7 mouse cellular contexts compared by ENCODE assay signal in the genomic region with DNA sequence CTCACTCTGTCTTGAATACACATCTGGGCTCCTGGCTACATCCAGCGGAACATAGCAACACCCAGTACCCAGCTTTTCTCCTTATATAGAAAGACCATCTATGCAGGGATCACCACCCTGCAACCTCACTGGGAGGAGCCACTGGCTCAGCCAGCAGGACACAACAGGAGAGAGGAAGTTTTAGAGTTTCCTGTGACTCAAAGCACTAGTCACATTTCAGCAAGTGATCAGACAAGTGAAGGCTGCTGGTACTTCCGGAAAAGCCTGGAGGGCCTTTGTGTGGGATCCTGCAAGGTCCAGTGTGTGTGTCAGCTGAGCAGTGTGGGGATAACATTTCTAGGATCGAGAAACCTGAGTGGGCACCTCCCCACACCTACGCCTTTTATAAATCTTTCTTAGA. TPM values are rescaled to one million over a fixed set of nuclear protein-coding genes. Genes with fewer than 3 reads are reported as not detected.
A peak's percentile ranks its signal among the peaks of the same experiment; 100 is the strongest.
DNase-seq lines count a peak whose midpoint lies in the region; ATAC-seq and TF ChIP-seq lines count a peak whose summit lies in the region.

No protein-coding gene starts in this region.

- H3K4me3 ChIP-seq in C2C12 (ENCODE audit: insufficient read depth, poor library complexity, severe bottlenecking), result no peak overlapping the region
- H3K4me3 ChIP-seq in heart, embryonic 13.5 days, result no peak overlapping the region
- H3K4me3 ChIP-seq in limb, embryonic 15.5 days, result no peak overlapping the region
- H3K4me3 ChIP-seq in neural tube, embryonic 15.5 days (replicated peaks), result no peak overlapping the region

- WGBS in heart, embryonic 13.5 days, result 36% methylated on average over 4 of the region's 4 CpGs
- 56% methylated on average over 4 of the region's 4 CpGs for WGBS in limb, embryonic 15.5 days
- WGBS in neural tube, embryonic 15.5 days, result 79% methylated on average over 4 of the region's 4 CpGs

- H3K27me3 ChIP-seq in C2C12 (ENCODE audit: control insufficient read depth, insufficient read depth, insufficient read length), result no peaks in the 10 kb centered on the region
- H3K27me3 ChIP-seq in Patski, result no peaks in the 10 kb centered on the region
- H3K27me3 ChIP-seq in heart, embryonic 13.5 days (replicated peaks), result no peaks in the 10 kb centered on the region
- no peaks in the 10 kb centered on the region for H3K27me3 ChIP-seq in limb, embryonic 15.5 days
- H3K27me3 ChIP-seq in neural tube, embryonic 15.5 days (replicated peaks), result no peaks in the 10 kb centered on the region

- POLR2A ChIA-PET in Patski (lab: Charles Lee), result interaction anchor here (0.8 to 11.0 kb wide), 2 partner anchors 7 to 8 kb away, joined by 3 to 146 read pairs; no protein-coding TSS in a partner anchor

- peaks cover 4% of the 10 kb centered on the region for H3K79me2 ChIP-seq in C2C12 (ENCODE audit: control insufficient read depth, insufficient read depth)

- no peaks in the 10 kb centered on the region for H3K36me3 ChIP-seq in C2C12 (ENCODE audit: control insufficient read depth, insufficient read depth)
- H3K36me3 ChIP-seq in heart, embryonic 13.5 days, result no peaks in the 10 kb centered on the region
- H3K36me3 ChIP-seq in limb, embryonic 15.5 days, result no peaks in the 10 kb centered on the region
- H3K36me3 ChIP-seq in neural tube, embryonic 15.5 days, result no peaks in the 10 kb centered on the region

- no peak for DNase-seq in Patski (ENCODE audit: low read depth, low spot score)
- DNase-seq in cerebellum, postnatal 4 days (ENCODE audit: low spot score in 2 of 2), result no peak
- DNase-seq in layer of hippocampus, adult 18-20 months (ENCODE audit: low spot score in 2 of 2), result no peak

- no peak overlapping the region for H3K9ac ChIP-seq in heart, embryonic 13.5 days
- H3K9ac ChIP-seq in limb, embryonic 15.5 days, result no peak overlapping the region
- no peak overlapping the region for H3K9ac ChIP-seq in neural tube, embryonic 15.5 days (replicated peaks)

- in situ Hi-C loops in Patski (cut with MboI; ENCODE audit: low pct_unique_long_range_greater_than_20kb), result no loop called here

- peaks cover 70% of the 10 kb centered on the region for H3K4me1 ChIP-seq in heart, embryonic 13.5 days
- H3K4me1 ChIP-seq in limb, embryonic 15.5 days, result peaks cover 18% of the 10 kb centered on the region
- 0 out of 2 replicates have a peak, but pooled peaks cover 7% of the 10 kb centered on the region for H3K4me1 ChIP-seq in neural tube, embryonic 15.5 days

- no peaks in the 10 kb centered on the region for H3K79me3 ChIP-seq in C2C12 (ENCODE audit: low read depth)

- H3ac ChIP-seq in C2C12 (ENCODE audit: control insufficient read depth, insufficient read length, low read depth), result no peak overlapping the region

- no peak overlapping the region for H3K4me2 ChIP-seq in heart, embryonic 13.5 days
- no peak overlapping the region for H3K4me2 ChIP-seq in limb, embryonic 15.5 days
- no peak overlapping the region for H3K4me2 ChIP-seq in neural tube, embryonic 15.5 days

- peak overlapping the region; percentile 69 for H3K27ac ChIP-seq in heart, embryonic 13.5 days (replicated peaks)
- peak overlapping the region; percentile 51 for H3K27ac ChIP-seq in limb, embryonic 15.5 days
- H3K27ac ChIP-seq in neural tube, embryonic 15.5 days (replicated peaks), result peak overlapping the region; percentile 51; the same call in 1 of the 2 replicates

- peak; percentile 18 for ATAC-seq in Patski
- peak; percentile 56; the same call in 1 of the 2 replicates for ATAC-seq in heart, embryonic 13.5 days (ENCODE audit: extremely low read depth, insufficient number of reproducible peaks, low FRiP score, low TSS enrichment)
- no peak for ATAC-seq in limb, embryonic 15.5 days (ENCODE audit: insufficient number of reproducible peaks, low FRiP score, low TSS enrichment, low read depth)
- no peak for ATAC-seq in neural tube, embryonic 15.5 days (ENCODE audit: low FRiP score)

- TF ChIP-seq CTCF in C2C12 (IDR thresholded peaks at IDR 0.05; ENCODE audit: control insufficient read depth, insufficient read depth, insufficient read length) (no peak), Patski (IDR thresholded peaks at IDR 0.05) (no peak)

- H3K9me3 ChIP-seq in heart, embryonic 13.5 days, result no peaks in the 10 kb centered on the region
- H3K9me3 ChIP-seq in limb, embryonic 15.5 days, result no peaks in the 10 kb centered on the region
- H3K9me3 ChIP-seq in neural tube, embryonic 15.5 days (replicated peaks), result no peaks in the 10 kb centered on the region

- CTCF ChIA-PET in Patski (lab: Charles Lee), result interaction anchor here (2.2 to 17.2 kb wide), 2 partner anchors 8 to 75 kb away, joined by 12 to 228 read pairs; no protein-coding TSS in a partner anchor

TF ChIP-seq in C2C12, 6 proteins besides CTCF, POLR2A, EP300 and RAD21:
- TF ChIP-seq MAX (IDR thresholded peaks at IDR 0.05) (no peak), USF1 (IDR thresholded peaks at IDR 0.05; ENCODE audit: low read depth) (peak; percentile 24), FOSL1 (IDR thresholded peaks at IDR 0.05; ENCODE audit: insufficient read depth, low read length, poor library complexity, severe bottlenecking) (peak; percentile 47), MYOD1 (IDR thresholded peaks at IDR 0.05; ENCODE audit: control insufficient read depth, insufficient read length, low read depth) (peak; percentile 80)

RNA-seq across cellular contexts. Expression of a gene that starts 32.4 kb away (rescaled TPM):
- 6.1 TPM for polyA plus RNA-seq in C2C12 (2012; fragmentation: generic; extraction: Trizol)
- polyA plus RNA-seq in Patski (2021), result 10.9 TPM
- polyA plus RNA-seq in heart, embryonic 13.5 days (2015; fragmentation: Nextera tagmentation; extraction: Ambion mirVana), result 11.5 and 11.9 TPM in 2 replicates
- 11.1 and 11.3 TPM in 2 replicates for polyA plus RNA-seq in limb, embryonic 15.5 days (2015; fragmentation: Nextera tagmentation; extraction: Ambion mirVana)
- polyA plus RNA-seq in neural tube, embryonic 15.5 days (2015; fragmentation: Nextera tagmentation; extraction: Ambion mirVana), result 6.6 and 7.7 TPM in 2 replicates
- total RNA-seq in layer of hippocampus, adult 18-20 months (2021), result 1 to 10 TPM; 5.2 to 6.0 TPM

RNA-seq across cellular contexts. Expression of a gene that starts 32.6 kb away (rescaled TPM):
- polyA plus RNA-seq in C2C12 (2012; fragmentation: generic; extraction: Trizol) (9.8 TPM), Patski (2021) (39.2 TPM)
- 39.6 and 41.2 TPM in 2 replicates for polyA plus RNA-seq in heart, embryonic 13.5 days (2015; fragmentation: Nextera tagmentation; extraction: Ambion mirVana)
- polyA plus RNA-seq in limb, embryonic 15.5 days (2015; fragmentation: Nextera tagmentation; extraction: Ambion mirVana), result 73.2 and 74.5 TPM in 2 replicates
- polyA plus RNA-seq in neural tube, embryonic 15.5 days (2015; fragmentation: Nextera tagmentation; extraction: Ambion mirVana), result 55.9 and 58.2 TPM in 2 replicates
- total RNA-seq in layer of hippocampus, adult 18-20 months (2021), result 10 to 100 TPM; 33.1 to 37.3 TPM

Comparison
In these comparisons a context has a peak if more than half of its experiments do, and no peak if none do; other contexts are left out.
1. ATAC-seq: peak in Patski (single experiment) and heart, embryonic 13.5 days (single experiment); none in limb, embryonic 15.5 days (single experiment) and neural tube, embryonic 15.5 days (single experiment).
2. Peak in every context shown above with its lines, with median percentiles within 50 percentile points of each other: H3K27ac ChIP-seq.